Mouse (Mus musculus): ENCODE data around the gene Hist1h2ba. TPM values are rescaled to one million over a fixed set of nuclear protein-coding genes. Genes with fewer than 3 reads are reported as not detected.

The Hist1h2ba gene
- polyA plus RNA-seq, 1 experiment from 2014 or later = not detected

DNA sequence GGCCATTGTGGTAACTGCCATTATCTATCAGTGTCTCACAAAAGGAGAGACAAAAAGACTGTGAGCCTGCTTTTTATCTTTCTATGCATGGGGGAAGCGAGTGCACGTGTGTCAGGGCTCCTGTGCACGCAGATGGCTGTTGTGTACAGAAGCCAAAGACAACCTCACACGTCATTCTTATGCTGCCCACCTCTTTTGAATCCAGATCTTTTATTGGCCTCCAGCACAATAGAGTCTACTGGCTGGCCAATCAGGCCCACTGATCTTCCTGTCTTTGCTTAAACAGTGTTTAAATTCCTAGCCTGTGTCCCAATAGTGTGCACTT is 40.7 kb downstream of the Hist1h2ba start:
- peak; percentile 60; the same call in 1 of the 2 replicates for ATAC-seq (replicated peaks)
- H3K27ac ChIP-seq (replicated peaks) = no peak overlapping the region
- no peak overlapping the region for H3K4me3 ChIP-seq
- WGBS = 10% methylated on average over 4 of the region's 4 CpGs
- no peak overlapping the region for H3K9ac ChIP-seq (replicated peaks)
- no peaks in the 10 kb centered on the region for H3K9me3 ChIP-seq
- peaks cover 5% of the 10 kb centered on the region; the same call in 1 of the 2 replicates for H3K4me1 ChIP-seq
- no peaks in the 10 kb centered on the region for H3K36me3 ChIP-seq
- no peaks in the 10 kb centered on the region for H3K27me3 ChIP-seq
- H3K4me2 ChIP-seq (replicated peaks) = no peak overlapping the region

- WGBS = 15% methylated on average over 9 of the region's 9 CpGs
- Histone ChIP-seq H3K9me3 (no peaks in the 10 kb centered on the region), H3K27me3 (no peaks in the 10 kb centered on the region), H3K9ac (replicated peaks) (no peak overlapping the region), H3K36me3 (no peaks in the 10 kb centered on the region), H3K4me3 (no peak overlapping the region), H3K27ac (replicated peaks) (no peak overlapping the region), H3K4me2 (replicated peaks) (no peak overlapping the region), H3K4me1 (peaks cover 5% of the 10 kb centered on the region; the same call in 1 of the 2 replicates)
- no peak for ATAC-seq (replicated peaks)
These were observed 41.2 kb downstream of the Hist1h2ba start for GRCm38 (mm10) chr13:23892592-23893268.

DNA sequence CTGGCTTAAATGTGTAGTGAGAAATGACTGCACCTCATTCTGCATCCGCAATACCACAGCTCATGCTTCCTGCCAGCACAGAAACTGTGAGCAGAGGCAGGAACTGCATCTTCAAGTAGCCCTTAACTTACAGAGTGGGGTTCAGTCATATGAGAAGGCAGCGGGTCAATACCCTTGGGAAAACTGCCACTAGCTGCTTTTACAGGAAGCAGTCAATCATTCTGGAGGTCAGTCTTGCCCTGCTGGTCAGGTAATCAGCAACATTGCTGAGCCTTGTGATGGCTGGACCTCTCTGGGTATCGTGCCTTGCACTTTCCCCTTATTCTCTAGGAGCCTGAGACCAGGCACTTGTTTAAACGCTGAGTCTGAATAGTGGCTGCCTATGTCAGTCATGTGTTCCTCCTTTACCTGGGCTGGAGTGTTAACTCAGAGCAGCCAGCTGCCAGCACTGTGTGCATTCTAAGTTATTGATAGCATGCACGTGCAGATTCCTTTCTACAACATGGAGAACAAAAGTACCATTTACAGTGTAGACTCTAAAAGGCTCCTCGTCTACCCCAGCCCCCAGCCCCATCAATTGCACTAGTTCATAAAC is 44.8 kb downstream of the Hist1h2ba start:
- ATAC-seq (replicated peaks) = no peak
- no peaks in the 10 kb centered on the region for H3K9me3 ChIP-seq
- H3K4me1 ChIP-seq = peaks cover 5% of the 10 kb centered on the region; the same call in 1 of the 2 replicates
- no peak overlapping the region for H3K4me3 ChIP-seq
- H3K27me3 ChIP-seq = no peaks in the 10 kb centered on the region
- H3K9ac ChIP-seq (replicated peaks) = no peak overlapping the region
- H3K4me2 ChIP-seq (replicated peaks) = no peak overlapping the region
- H3K27ac ChIP-seq (replicated peaks) = no peak overlapping the region
- H3K36me3 ChIP-seq = no peaks in the 10 kb centered on the region
- WGBS = 74% methylated on average over 6 of the region's 6 CpGs

DNA sequence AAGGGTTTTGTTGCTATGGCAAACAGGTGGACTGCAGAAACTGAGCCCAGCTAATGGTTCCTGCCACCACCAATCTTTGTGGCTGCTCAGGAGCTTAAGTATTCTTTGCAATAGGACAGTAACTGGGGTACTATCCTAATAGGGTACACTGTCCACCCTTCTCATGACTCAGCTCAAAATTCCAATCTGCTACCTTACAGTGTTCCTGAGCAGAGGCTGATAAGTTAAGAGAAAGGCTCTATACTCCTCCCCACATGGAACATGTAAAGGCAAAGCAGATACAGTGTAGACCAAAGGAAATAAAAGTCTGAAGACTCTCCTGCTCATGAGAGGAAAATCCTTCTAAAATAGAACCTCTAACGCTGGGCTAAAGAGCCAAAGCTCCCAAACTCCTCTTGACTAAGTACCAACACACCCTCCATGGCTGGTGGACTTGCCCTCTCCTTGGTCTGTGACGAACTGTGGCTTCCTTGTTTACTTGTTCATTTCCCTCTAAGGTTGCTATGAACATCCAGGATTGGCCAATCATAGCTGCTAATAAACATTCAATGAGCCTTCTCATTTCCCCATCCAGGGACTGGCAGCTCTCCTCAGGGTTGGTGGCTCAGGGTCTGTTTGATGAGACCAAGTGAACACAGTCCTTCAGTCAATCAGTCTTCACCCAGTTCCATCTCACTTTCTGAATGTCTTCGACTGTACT is 46.8 kb downstream of the Hist1h2ba start:
- no peaks in the 10 kb centered on the region for H3K27me3 ChIP-seq
- H3K27ac ChIP-seq (replicated peaks) = no peak overlapping the region
- H3K9ac ChIP-seq (replicated peaks) = no peak overlapping the region
- 87% methylated on average over 3 of the region's 3 CpGs for WGBS
- no peaks in the 10 kb centered on the region for H3K36me3 ChIP-seq
- no peak overlapping the region for H3K4me2 ChIP-seq (replicated peaks)
- no peaks in the 10 kb centered on the region for H3K4me1 ChIP-seq
- no peaks in the 10 kb centered on the region for H3K9me3 ChIP-seq
- H3K4me3 ChIP-seq = no peak overlapping the region
- no peak for ATAC-seq (replicated peaks)

DNA sequence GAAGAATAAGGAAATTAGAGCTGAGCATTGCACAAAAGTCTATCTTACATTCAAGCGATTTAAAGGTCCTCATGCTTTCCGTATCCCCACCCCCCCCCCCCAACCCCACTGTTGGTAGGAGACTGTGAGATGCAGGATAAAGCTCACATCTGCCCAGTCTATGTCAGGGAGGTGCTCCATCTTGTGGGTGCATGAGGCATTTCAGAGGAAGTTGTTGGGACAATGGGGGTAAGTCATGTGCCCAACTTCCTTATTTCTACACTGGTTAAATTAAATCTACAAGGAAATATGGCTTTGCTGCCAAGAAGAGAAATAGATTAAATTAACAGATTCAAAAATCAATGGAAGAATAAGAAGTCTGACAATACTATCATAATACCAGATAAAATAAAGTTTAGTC is 48.4 kb downstream of the Hist1h2ba start:
- no peaks in the 10 kb centered on the region for H3K4me1 ChIP-seq
- no peak overlapping the region for H3K9ac ChIP-seq (replicated peaks)
- H3K36me3 ChIP-seq = no peaks in the 10 kb centered on the region
- no peak overlapping the region for H3K4me2 ChIP-seq (replicated peaks)
- WGBS = 32% methylated on average over 2 of the region's 2 CpGs
- no peaks in the 10 kb centered on the region for H3K27me3 ChIP-seq
- H3K27ac ChIP-seq (replicated peaks) = no peak overlapping the region
- 0 out of 2 replicates have a peak, but pooled peaks have one; percentile 48 for ATAC-seq (replicated peaks)
- H3K9me3 ChIP-seq = no peaks in the 10 kb centered on the region
- no peak overlapping the region for H3K4me3 ChIP-seq

Small RNA genes lying within 50 kb of the gene (microRNA-seq; reads per million reads assigned to microRNA genes)
- gene Gm44344 = not detected

Other genes with a start within 250 kb of the Hist1h2ba start
- 33.7 and 35.6 TPM in 2 replicates for gene Hist1h2bc, start 250.0 kb downstream of the Hist1h2ba start, polyA plus RNA-seq (2015; fragmentation: Nextera tagmentation; extraction: Ambion mirVana)
- gene Hist1h1t, start 238.3 kb downstream of the Hist1h2ba start, polyA plus RNA-seq (2015; fragmentation: Nextera tagmentation; extraction: Ambion mirVana) = 0.20 TPM in 1 of 2 replicates, not detected in the other
- gene Hist1h4c, start 235.7 kb downstream of the Hist1h2ba start, polyA plus RNA-seq (2015; fragmentation: Nextera tagmentation; extraction: Ambion mirVana) = 3.7 and 4.4 TPM in 2 replicates
- gene Hfe, start 223.3 kb downstream of the Hist1h2ba start, polyA plus RNA-seq (2015; fragmentation: Nextera tagmentation; extraction: Ambion mirVana) = 2.0 and 3.4 TPM in 2 replicates
- gene Hist1h1c, start 195.3 kb downstream of the Hist1h2ba start, polyA plus RNA-seq (2015; fragmentation: Nextera tagmentation; extraction: Ambion mirVana) = 22.8 and 24.6 TPM in 2 replicates
- gene Hist1h3c, start 188.6 kb downstream of the Hist1h2ba start, polyA plus RNA-seq (2015; fragmentation: Nextera tagmentation; extraction: Ambion mirVana) = 3.9 and 4.1 TPM in 2 replicates
- gene Hist1h2bb, start 187.4 kb downstream of the Hist1h2ba start, polyA plus RNA-seq (2015; fragmentation: Nextera tagmentation; extraction: Ambion mirVana) = 1.8 and 2.0 TPM in 2 replicates
- gene Hist1h2ab, start 183.0 kb downstream of the Hist1h2ba start, polyA plus RNA-seq (2015; fragmentation: Nextera tagmentation; extraction: Ambion mirVana) = 26.0 and 31.2 TPM in 2 replicates
- gene Hist1h3b, start 181.9 kb downstream of the Hist1h2ba start, polyA plus RNA-seq (2015; fragmentation: Nextera tagmentation; extraction: Ambion mirVana) = 7.9 and 11.7 TPM in 2 replicates
- gene Hist1h4b, start 177.1 kb downstream of the Hist1h2ba start, polyA plus RNA-seq (2015; fragmentation: Nextera tagmentation; extraction: Ambion mirVana) = 2.8 and 3.8 TPM in 2 replicates
- 0.38 TPM in 1 of 2 replicates, not detected in the other for gene Hist1h4a, start 172.9 kb downstream of the Hist1h2ba start, polyA plus RNA-seq (2015; fragmentation: Nextera tagmentation; extraction: Ambion mirVana)
- 2.7 and 3.2 TPM in 2 replicates for gene Hist1h3a, start 171.8 kb downstream of the Hist1h2ba start, polyA plus RNA-seq (2015; fragmentation: Nextera tagmentation; extraction: Ambion mirVana)
- 1.5 TPM in 2 replicates for gene Hist1h1a, start 170.5 kb downstream of the Hist1h2ba start, polyA plus RNA-seq (2015; fragmentation: Nextera tagmentation; extraction: Ambion mirVana)
- 0.11 TPM in 1 of 2 replicates, not detected in the other for gene Trim38, start 164.2 kb downstream of the Hist1h2ba start, polyA plus RNA-seq (2015; fragmentation: Nextera tagmentation; extraction: Ambion mirVana)
- gene Slc17a2, start 127.2 kb downstream of the Hist1h2ba start, polyA plus RNA-seq (2015; fragmentation: Nextera tagmentation; extraction: Ambion mirVana) = not detected in 2 replicates
- 0.04 TPM in 1 of 2 replicates, not detected in the other for gene Slc17a3, start 94.7 kb downstream of the Hist1h2ba start, polyA plus RNA-seq (2015; fragmentation: Nextera tagmentation; extraction: Ambion mirVana)
- not detected in 2 replicates for gene Slc17a1, start 66.4 kb downstream of the Hist1h2ba start, polyA plus RNA-seq (2015; fragmentation: Nextera tagmentation; extraction: Ambion mirVana)
- gene Slc17a4, start 19.1 kb downstream of the Hist1h2ba start, polyA plus RNA-seq (2015; fragmentation: Nextera tagmentation; extraction: Ambion mirVana) = not detected in 2 replicates
- gene Hist1h2aa, start 306 bp upstream of the Hist1h2ba start, polyA plus RNA-seq (2015; fragmentation: Nextera tagmentation; extraction: Ambion mirVana) = not detected in 2 replicates
- 1.6 and 3.9 TPM in 2 replicates for gene Scgn, start 57.1 kb upstream of the Hist1h2ba start, polyA plus RNA-seq (2015; fragmentation: Nextera tagmentation; extraction: Ambion mirVana)

All from forebrain, embryonic 15.5 days (tissue).